Mouse (Mus musculus) erythroblast, embryonic 14.5 days (primary cell): ENCODE measurements around the gene Col7a1.

ENCODE experiments used
- GATA1 ChIP-seq: IDR thresholded peaks from 2 replicates; pipeline ENCODE4 v1.6.1; 2012; ENCODE audit warnings: low read length, inconsistent platforms, mixed read lengths
- TAL1 ChIP-seq: IDR thresholded peaks from 3 replicates; pipeline ENCODE4 v1.6.1; 2012; ENCODE audit warnings: low read length, inconsistent platforms, mixed read lengths

GRCm38 (mm10) chr9:108983209-108983608, 29.8 kb downstream of the Col7a1 start:
- TF ChIP-seq TAL1 = no peak
- TF ChIP-seq GATA1 = no peak
